Mouse (Mus musculus): Measurements from ENCODE around the gene Cdc42bpa. TPM values are rescaled to one million over a fixed set of nuclear protein-coding genes. Genes with fewer than 3 reads are reported as not detected.
A peak's percentile ranks its signal among the peaks of the same experiment; 100 is the strongest.

Gene Cdc42bpa
- polyA plus RNA-seq, 1 experiment from 2014 or later: 13.8 TPM

DNA sequence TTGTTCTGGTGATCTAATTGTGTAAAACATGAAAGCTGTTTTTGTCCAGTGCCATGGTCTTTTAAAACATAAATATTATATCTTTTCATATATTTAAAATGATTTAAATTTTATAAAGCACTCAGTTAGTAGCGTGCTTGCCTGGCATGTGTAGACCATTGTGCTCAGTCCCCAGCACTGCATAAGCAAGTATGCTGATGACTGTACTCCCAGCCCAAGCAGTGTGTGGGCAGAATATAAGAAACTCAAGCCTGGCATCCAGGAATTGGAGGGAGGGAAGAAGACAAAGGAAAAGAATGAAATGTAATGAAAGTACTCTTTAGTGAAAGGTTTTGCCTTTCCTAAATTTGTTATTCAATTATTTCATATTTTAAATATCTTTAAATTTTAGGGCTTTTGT lies 128.9 kb downstream of the Cdc42bpa start:
- Histone ChIP-seq H3K36me3 (peaks cover 12% of the 10 kb centered on the region), H3K27me3 (replicated peaks) (no peaks in the 10 kb centered on the region), H3K4me2 (no peak overlapping the region), H3K9me3 (replicated peaks) (no peaks in the 10 kb centered on the region), H3K27ac (no peak overlapping the region), H3K4me1 (no peaks in the 10 kb centered on the region; the same call in 1 of the 2 replicates), H3K9ac (no peak overlapping the region), H3K4me3 (no peak overlapping the region)
- no peak for ATAC-seq
- WGBS (ENCODE audit: insufficient replicate concordance): 83% methylated on average over 1 of the region's 1 CpGs

GRCm38 (mm10) chr1:180098426-180098825 lies 138.2 kb downstream of the Cdc42bpa start:
- no peak overlapping the region for H3K27ac ChIP-seq
- WGBS (ENCODE audit: insufficient replicate concordance): 91% methylated on average over 5 of the region's 5 CpGs
- no peak overlapping the region for H3K4me2 ChIP-seq
- peaks cover 42% of the 10 kb centered on the region for H3K36me3 ChIP-seq
- H3K4me1 ChIP-seq: no peaks in the 10 kb centered on the region
- no peak overlapping the region for H3K4me3 ChIP-seq
- H3K9ac ChIP-seq: no peak overlapping the region
- no peaks in the 10 kb centered on the region for H3K27me3 ChIP-seq (replicated peaks)
- H3K9me3 ChIP-seq (replicated peaks): no peaks in the 10 kb centered on the region
- no peak for ATAC-seq

- ATAC-seq: no peak
- H3K27ac ChIP-seq: no peak overlapping the region
- 80% methylated on average over 3 of the region's 3 CpGs for WGBS (ENCODE audit: insufficient replicate concordance)
Measured at GRCm38 (mm10) chr1:180104567-180104966, 144.3 kb downstream of the Cdc42bpa start.

GRCm38 (mm10) chr1:180109050-180109449 lies 148.8 kb downstream of the Cdc42bpa start:
- H3K27me3 ChIP-seq (replicated peaks): no peaks in the 10 kb centered on the region
- H3K9me3 ChIP-seq (replicated peaks): no peaks in the 10 kb centered on the region
- no peak overlapping the region for H3K4me3 ChIP-seq
- H3K9ac ChIP-seq: no peak overlapping the region
- 43% methylated on average over 5 of the region's 5 CpGs for WGBS (ENCODE audit: insufficient replicate concordance)
- no peak overlapping the region for H3K27ac ChIP-seq
- H3K4me2 ChIP-seq: no peak overlapping the region
- H3K4me1 ChIP-seq: no peaks in the 10 kb centered on the region
- ATAC-seq: no peak
- H3K36me3 ChIP-seq: peaks cover 26% of the 10 kb centered on the region

More at GRCm38 (mm10) chr1:180104567-180104966, 144.3 kb downstream of the Cdc42bpa start:
- H3K4me1 ChIP-seq: no peaks in the 10 kb centered on the region
- H3K4me3 ChIP-seq: no peak overlapping the region
- H3K36me3 ChIP-seq: peaks cover 33% of the 10 kb centered on the region
- H3K27me3 ChIP-seq (replicated peaks): no peaks in the 10 kb centered on the region
- no peak overlapping the region for H3K9ac ChIP-seq
- H3K4me2 ChIP-seq: no peak overlapping the region
- H3K9me3 ChIP-seq (replicated peaks): no peaks in the 10 kb centered on the region

DNA sequence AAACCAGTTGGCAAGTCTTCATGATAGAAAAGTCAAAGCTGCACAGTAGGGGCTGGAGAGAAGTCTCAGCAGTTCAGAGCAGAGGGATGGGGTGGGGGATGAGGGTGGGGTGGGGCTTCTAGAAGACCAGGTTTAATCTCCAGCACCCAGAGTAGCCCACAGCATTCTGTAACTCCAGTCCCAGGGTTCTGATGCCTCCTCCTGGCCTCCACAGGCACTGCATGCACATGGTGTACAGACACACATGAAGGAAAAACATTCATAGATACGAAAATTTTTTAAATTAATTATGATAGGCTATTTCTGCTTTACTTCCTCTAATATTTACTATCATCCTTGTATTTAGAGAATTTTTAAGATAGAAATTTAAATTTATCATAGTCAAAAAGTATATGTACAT lies 156.3 kb downstream of the Cdc42bpa start:
- WGBS (ENCODE audit: insufficient replicate concordance): 66% methylated on average over 1 of the region's 1 CpGs
- no peaks in the 10 kb centered on the region for H3K4me1 ChIP-seq
- no peak overlapping the region for H3K27ac ChIP-seq
- H3K4me3 ChIP-seq: no peak overlapping the region
- no peak overlapping the region for H3K9ac ChIP-seq
- H3K9me3 ChIP-seq (replicated peaks): no peaks in the 10 kb centered on the region
- no peaks in the 10 kb centered on the region for H3K27me3 ChIP-seq (replicated peaks)
- no peak for ATAC-seq
- no peak overlapping the region for H3K4me2 ChIP-seq
- H3K36me3 ChIP-seq: peaks cover 42% of the 10 kb centered on the region

DNA sequence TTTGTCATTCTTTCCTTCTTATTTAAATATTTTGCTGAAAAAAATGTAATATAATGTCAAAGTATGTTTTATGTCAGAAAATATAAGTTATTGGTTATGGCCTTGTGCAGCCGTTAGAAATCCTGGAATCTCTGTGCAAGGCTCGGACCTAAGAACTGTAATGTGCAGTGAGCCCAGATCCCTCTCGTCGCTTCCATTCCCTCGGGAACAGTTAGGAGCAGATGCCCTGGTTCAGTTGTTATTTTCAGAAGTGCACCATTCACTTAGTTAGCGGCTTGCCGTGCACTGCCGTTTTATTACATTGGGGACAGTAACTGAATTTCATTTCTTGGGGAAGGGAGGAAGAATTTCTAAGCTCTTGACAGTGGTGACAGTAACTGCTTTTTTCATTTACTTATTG lies 158.0 kb downstream of the Cdc42bpa start:
- 93% methylated on average over 8 of the region's 8 CpGs for WGBS (ENCODE audit: insufficient replicate concordance)
- Histone ChIP-seq H3K27me3 (replicated peaks) (no peaks in the 10 kb centered on the region), H3K4me1 (no peaks in the 10 kb centered on the region), H3K9ac (no peak overlapping the region), H3K36me3 (peaks cover 38% of the 10 kb centered on the region), H3K4me3 (no peak overlapping the region), H3K4me2 (no peak overlapping the region), H3K27ac (no peak overlapping the region), H3K9me3 (replicated peaks) (no peaks in the 10 kb centered on the region)
- ATAC-seq: no peak

DNA sequence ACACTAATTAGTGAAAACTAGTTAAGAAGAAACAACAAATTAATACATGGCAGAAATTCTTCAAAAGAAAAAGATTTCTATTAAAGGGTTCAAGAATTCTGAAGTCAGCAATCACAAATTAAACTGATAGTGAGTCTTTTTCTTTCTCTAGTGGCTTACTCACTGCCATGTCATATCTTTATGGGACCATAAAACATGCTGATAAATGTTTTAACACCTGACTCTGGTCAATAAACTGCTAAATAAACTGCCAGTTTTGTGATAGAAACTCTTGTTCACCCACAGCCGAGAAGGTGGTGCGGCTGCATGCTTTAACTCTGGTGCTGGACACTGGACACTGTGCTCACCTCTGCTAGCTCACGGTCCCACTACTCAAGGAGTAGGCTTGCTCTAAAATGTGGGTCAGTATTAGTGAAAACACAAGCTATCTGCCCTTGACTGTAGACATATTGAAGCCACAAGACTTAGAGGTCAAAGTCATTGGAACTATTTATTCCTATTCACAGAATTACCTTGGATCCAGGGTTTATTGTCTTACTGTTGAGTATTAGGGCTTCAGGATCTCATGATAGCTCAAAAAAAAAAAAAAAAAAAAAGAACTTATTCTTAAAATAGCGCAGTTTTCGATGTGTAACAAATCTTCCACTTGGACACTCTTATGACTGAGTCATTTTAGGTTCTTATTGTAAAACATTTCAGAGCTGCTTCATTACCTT lies 168.0 kb downstream of the Cdc42bpa start:
- no peaks in the 10 kb centered on the region for H3K27me3 ChIP-seq (replicated peaks)
- H3K27ac ChIP-seq: no peak overlapping the region
- no peak overlapping the region for H3K4me3 ChIP-seq
- 85% methylated on average over 5 of the region's 5 CpGs for WGBS (ENCODE audit: insufficient replicate concordance)
- H3K4me2 ChIP-seq: no peak overlapping the region
- no peak for ATAC-seq
- peaks cover 13% of the 10 kb centered on the region for H3K36me3 ChIP-seq
- no peaks in the 10 kb centered on the region for H3K9me3 ChIP-seq (replicated peaks)
- H3K4me1 ChIP-seq: no peaks in the 10 kb centered on the region
- no peak overlapping the region for H3K9ac ChIP-seq

- H3K4me2 ChIP-seq: no peak overlapping the region
- H3K9me3 ChIP-seq (replicated peaks): no peaks in the 10 kb centered on the region
- no peaks in the 10 kb centered on the region for H3K4me1 ChIP-seq
- no peak overlapping the region for H3K27ac ChIP-seq
- no peak overlapping the region for H3K9ac ChIP-seq
- no peak for ATAC-seq
- H3K27me3 ChIP-seq (replicated peaks): no peaks in the 10 kb centered on the region
- peaks cover 21% of the 10 kb centered on the region for H3K36me3 ChIP-seq
- 61% methylated on average over 3 of the region's 3 CpGs for WGBS (ENCODE audit: insufficient replicate concordance)
- H3K4me3 ChIP-seq: no peak overlapping the region
Measured at GRCm38 (mm10) chr1:180131402-180131801, 171.1 kb downstream of the Cdc42bpa start.

- WGBS (ENCODE audit: insufficient replicate concordance): 82% methylated on average over 4 of the region's 4 CpGs
- ATAC-seq: no peak
Measured at GRCm38 (mm10) chr1:180132187-180132586, 171.9 kb downstream of the Cdc42bpa start.

DNA sequence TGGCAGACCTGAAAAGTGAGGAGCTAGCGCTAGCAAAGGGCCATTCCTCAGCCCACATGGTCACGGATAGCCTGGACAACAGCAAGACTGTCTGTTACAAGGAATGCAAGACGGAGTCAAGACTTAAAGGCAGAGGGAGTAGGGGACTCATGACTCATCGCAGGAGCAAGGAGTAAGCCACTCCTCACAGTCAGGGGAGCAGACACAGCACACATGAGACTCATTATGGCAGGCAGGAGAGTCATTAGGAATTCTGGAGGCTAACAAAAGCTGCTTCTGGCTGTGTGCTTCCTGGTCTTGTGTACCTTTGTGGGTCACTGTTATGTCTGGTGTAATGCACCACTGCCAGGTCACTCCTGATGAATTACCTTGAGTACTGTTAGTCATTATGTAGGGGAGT lies 178.9 kb downstream of the Cdc42bpa start:
- H3K4me1 ChIP-seq: no peaks in the 10 kb centered on the region
- no peak overlapping the region for H3K9ac ChIP-seq
- H3K4me2 ChIP-seq: no peak overlapping the region
- H3K36me3 ChIP-seq: peaks cover 73% of the 10 kb centered on the region
- 85% methylated on average over 4 of the region's 4 CpGs for WGBS (ENCODE audit: insufficient replicate concordance)
- no peak for ATAC-seq
- no peak overlapping the region for H3K27ac ChIP-seq
- H3K4me3 ChIP-seq: no peak overlapping the region
- H3K9me3 ChIP-seq (replicated peaks): no peaks in the 10 kb centered on the region
- H3K27me3 ChIP-seq (replicated peaks): no peaks in the 10 kb centered on the region

More at GRCm38 (mm10) chr1:180132187-180132586, 171.9 kb downstream of the Cdc42bpa start:
- Histone ChIP-seq H3K4me2 (no peak overlapping the region), H3K27ac (no peak overlapping the region), H3K27me3 (replicated peaks) (no peaks in the 10 kb centered on the region), H3K4me1 (no peaks in the 10 kb centered on the region), H3K9me3 (replicated peaks) (no peaks in the 10 kb centered on the region), H3K9ac (no peak overlapping the region), H3K4me3 (no peak overlapping the region), H3K36me3 (peaks cover 29% of the 10 kb centered on the region)

GRCm38 (mm10) chr1:180140970-180141369 lies 180.7 kb downstream of the Cdc42bpa start:
- H3K36me3 ChIP-seq: peaks cover 79% of the 10 kb centered on the region
- no peaks in the 10 kb centered on the region for H3K4me1 ChIP-seq
- no peaks in the 10 kb centered on the region for H3K27me3 ChIP-seq (replicated peaks)
- 92% methylated on average over 2 of the region's 2 CpGs for WGBS (ENCODE audit: insufficient replicate concordance)
- no peak overlapping the region for H3K9ac ChIP-seq
- no peak overlapping the region for H3K4me3 ChIP-seq
- H3K9me3 ChIP-seq (replicated peaks): no peaks in the 10 kb centered on the region
- H3K27ac ChIP-seq: no peak overlapping the region
- no peak for ATAC-seq
- H3K4me2 ChIP-seq: no peak overlapping the region

DNA sequence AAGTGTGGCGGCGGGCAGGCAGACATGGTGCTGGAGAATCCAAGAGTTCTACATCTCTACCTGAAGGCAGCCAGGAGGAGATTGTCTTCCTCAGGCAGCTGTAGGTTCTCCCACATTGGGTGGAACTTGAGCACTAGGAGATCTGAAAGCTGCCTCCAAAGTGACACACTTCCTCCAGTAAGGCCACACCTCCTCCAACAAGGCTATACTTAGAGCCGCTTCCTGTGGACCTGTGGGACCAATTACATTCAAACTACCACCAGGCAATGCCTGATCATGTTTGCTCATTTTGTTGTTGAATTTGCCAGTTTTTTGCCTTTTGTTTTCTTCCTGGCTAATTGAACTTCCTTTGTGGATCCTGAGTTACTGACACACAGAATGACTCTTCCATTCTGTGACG lies 187.8 kb downstream of the Cdc42bpa start:
- Histone ChIP-seq H3K36me3 (peaks cover 59% of the 10 kb centered on the region), H3K4me3 (peak overlapping the region; percentile 32), H3K4me1 (peaks cover 29% of the 10 kb centered on the region), H3K27me3 (replicated peaks) (no peaks in the 10 kb centered on the region), H3K9me3 (replicated peaks) (no peaks in the 10 kb centered on the region), H3K9ac (peak overlapping the region; percentile 57), H3K27ac (peak overlapping the region; percentile 96), H3K4me2 (peak overlapping the region; percentile 64)
- 50% methylated on average over 4 of the region's 4 CpGs for WGBS (ENCODE audit: insufficient replicate concordance)
- ATAC-seq: peak; percentile 92

GRCm38 (mm10) chr1:180148563-180148962 lies 188.3 kb downstream of the Cdc42bpa start:
- WGBS (ENCODE audit: insufficient replicate concordance): 30% methylated on average over 4 of the region's 4 CpGs
- Histone ChIP-seq H3K36me3 (peaks cover 59% of the 10 kb centered on the region), H3K27ac (peak overlapping the region; percentile 96), H3K27me3 (replicated peaks) (no peaks in the 10 kb centered on the region), H3K4me1 (peaks cover 29% of the 10 kb centered on the region), H3K9me3 (replicated peaks) (no peaks in the 10 kb centered on the region), H3K9ac (peak overlapping the region; percentile 57), H3K4me3 (peak overlapping the region; percentile 32), H3K4me2 (peak overlapping the region; percentile 64)
- peak; percentile 98 for ATAC-seq

All from liver, embryonic 12.5 days (tissue).